Mouse (Mus musculus): ENCODE data around the gene Prdm2.

- no peak for TF ChIP-seq CTCF (IDR thresholded peaks at IDR 0.05 in 2 of 3, conservative IDR thresholded peaks at IDR 0.05 in 1 of 3; ENCODE audit: control insufficient read depth in 1 of 3, insufficient read depth in 1 of 3, low read depth in 2 of 3, low read length in 3 of 3, poor library complexity in 1 of 3, severe bottlenecking in 1 of 3)
- TF ChIP-seq CHD1 (IDR thresholded peaks at IDR 0.05; ENCODE audit: low read depth, low read length) = no peak
- TF ChIP-seq GABPA (IDR thresholded peaks at IDR 0.05; ENCODE audit: low read depth, low read length) = no peak
- TF ChIP-seq TAL1 (IDR thresholded peaks at IDR 0.05; ENCODE audit: low read length) = no peak
- no peak for TF ChIP-seq SMC3 (IDR thresholded peaks at IDR 0.05; ENCODE audit: low read depth, low read length)
- no peak for TF ChIP-seq POLR2A (IDR thresholded peaks at IDR 0.05; ENCODE audit: control insufficient read depth in 1 of 2, insufficient read depth in 1 of 2, low read depth in 1 of 2, low read length in 2 of 2, poor library complexity in 1 of 2)
- no peak for TF ChIP-seq TCF12 (IDR thresholded peaks at IDR 0.05; ENCODE audit: low read depth, low read length)
- TF ChIP-seq POLR2AphosphoS2 (IDR thresholded peaks at IDR 0.05; ENCODE audit: low read length) = no peak
- TF ChIP-seq GATA1 (IDR thresholded peaks at IDR 0.05; ENCODE audit: low read depth, low read length) = no peak
- no peak for TF ChIP-seq E2F4 (IDR thresholded peaks at IDR 0.05; ENCODE audit: borderline replicate concordance, low read depth, low read length)
Observed at GRCm38 (mm10) chr4:143231110-143231509, 18.3 kb upstream of the Prdm2 start.

All from MEL (cell line).